Mouse (Mus musculus) cerebellum, adult 11 months (tissue): ENCODE results near the gene Snrnp40.
A peak's percentile ranks its signal among the peaks of the same experiment; 100 is the strongest.

Experiments used
- DNase-seq: peaks from one replicate; pipeline ENCODE4 v3.0.0; 2022

The Snrnp40 gene

DNA sequence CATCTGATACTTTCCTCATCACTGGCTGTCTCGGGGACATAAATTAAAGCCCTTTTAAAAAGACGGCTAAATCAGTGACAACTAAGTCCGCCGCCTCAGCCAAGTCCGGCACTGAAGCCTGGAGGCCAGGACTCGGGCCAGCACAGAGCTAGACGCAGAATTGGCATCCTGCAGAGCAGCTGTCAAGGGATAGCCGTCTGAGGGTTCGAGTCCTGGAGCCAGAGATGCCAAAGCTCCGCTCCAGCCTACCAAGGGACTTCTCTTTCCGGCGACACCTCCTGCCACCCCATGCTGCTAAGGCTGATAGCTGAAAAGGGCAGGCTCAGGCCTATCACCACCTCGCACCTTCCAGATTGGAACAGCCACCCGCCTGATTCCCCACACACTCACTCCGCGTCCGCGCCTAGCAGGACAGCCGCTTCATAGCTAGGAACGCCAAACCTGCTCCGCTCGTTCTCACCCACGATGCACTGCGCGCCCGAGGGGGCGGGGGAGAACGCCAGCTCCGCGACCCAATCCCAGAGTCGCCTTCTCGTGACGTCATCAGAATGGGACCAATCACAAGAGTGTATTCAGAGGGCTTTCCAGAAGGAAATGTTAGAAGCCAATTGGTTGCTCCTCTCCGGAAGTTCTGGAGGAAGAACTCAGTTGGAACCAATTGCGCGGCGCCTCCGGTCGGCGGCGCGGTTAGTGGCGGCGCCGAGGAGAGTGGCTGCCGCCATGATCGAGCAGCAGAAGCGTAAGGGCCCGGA is at the start of gene Snrnp40, which contains the start of gene Zcchc17:
Gene Snrnp40 (plus strand): TSS at position 647 of the 752 bp plus-strand sequence.
Gene Zcchc17 (minus strand): TSS at position 458 of the 752 bp plus-strand sequence.
- peak; percentile 99 for DNase-seq

DNA sequence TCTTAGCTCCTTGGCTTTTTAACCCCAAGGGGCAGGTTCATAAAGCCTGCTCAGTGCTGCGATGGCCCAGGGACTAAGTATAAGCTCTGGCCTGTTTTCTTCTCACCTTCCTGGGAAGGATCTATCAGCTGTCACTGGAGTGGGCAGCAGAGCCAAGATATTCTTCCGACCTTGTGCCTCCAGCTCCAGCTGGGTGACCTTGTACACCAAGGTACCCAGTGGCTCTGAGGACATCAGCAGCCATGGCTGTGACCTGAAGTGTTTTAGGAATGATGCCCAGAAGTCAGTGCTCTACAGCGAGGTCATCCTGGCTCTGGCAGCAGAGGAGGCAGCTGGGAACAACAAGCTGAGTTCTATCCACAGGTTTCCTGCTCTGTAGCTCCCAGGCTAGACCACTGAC is 47.4 kb upstream of the Snrnp40 start:
- DNase-seq = no peak

DNA sequence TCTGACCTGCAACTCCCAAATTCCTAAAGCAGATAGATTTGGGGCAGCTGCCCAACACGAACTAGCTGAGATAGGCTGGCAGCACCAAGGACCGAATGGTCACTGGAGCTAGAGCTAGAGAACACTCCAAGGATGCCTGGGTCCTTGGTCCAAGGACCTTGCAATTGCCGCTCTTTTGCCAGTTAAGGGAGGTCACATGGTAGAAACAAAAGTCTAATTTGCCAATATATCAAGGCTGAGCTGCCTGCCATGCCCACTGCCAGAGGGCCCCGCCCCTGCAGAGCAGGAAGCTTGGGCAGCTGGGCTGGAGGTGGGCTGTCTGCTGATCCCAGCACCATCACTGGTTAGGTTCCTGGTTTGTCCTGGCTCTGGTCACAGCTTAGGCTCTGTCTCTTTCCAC is 46.4 kb upstream of the Snrnp40 start:
- no peak for DNase-seq

DNA sequence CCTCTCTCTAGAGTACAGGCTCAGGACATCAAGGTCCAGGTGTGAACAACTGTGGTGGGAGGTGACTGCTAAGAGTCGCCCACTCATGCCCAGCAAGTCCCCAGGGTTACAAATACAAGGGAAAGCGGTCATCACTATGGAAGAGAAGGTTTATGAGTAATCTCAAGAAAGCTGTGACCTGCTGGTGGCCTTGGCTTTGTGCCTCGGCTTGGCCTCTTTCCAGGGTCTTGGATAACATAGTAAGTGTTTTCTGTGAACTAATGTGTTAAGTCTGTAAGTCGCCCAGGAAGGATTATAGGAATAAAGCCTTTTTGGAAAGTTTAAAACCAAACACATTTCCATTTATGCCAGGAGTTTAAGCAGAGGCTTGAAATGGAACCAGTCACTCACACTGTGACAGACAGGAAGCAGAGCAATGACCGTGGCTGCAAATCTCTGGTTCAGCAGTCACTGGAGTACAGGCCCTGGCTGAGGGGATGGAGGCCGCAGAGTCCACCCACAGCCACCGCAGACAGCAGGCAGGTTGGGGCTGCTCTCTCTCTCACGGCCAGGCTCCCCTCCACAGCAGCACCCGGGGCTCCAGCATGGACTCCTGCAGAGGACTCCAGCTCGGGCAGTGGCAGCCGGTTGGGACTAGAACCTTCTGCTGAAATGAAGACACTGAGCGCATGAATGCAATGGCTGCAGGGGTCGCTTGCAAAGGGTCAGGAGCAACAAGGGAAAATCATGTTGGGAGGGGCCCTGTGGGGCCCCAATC is 44.0 kb upstream of the Snrnp40 start:
- DNase-seq = no peak

DNA sequence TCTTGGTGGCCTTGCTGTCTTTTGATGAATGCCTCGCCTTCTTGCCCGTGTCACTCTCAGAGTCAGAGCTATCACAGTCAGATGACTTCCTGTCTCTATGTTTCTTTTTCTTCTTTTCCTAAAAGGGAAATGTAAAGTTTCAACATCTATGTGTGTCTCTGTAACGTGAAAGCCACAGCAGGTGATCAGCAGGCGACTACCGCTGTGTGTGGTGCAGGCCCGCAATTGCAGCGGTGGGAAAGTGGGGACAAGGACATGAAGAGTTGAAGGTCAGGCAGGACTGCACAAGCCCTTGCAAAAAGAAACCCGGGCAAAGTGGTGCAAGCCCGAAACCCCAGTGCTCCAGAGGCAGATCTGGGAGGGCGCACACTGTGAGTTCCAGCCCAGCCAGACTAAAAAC is 43.2 kb upstream of the Snrnp40 start:
- DNase-seq = no peak

DNA sequence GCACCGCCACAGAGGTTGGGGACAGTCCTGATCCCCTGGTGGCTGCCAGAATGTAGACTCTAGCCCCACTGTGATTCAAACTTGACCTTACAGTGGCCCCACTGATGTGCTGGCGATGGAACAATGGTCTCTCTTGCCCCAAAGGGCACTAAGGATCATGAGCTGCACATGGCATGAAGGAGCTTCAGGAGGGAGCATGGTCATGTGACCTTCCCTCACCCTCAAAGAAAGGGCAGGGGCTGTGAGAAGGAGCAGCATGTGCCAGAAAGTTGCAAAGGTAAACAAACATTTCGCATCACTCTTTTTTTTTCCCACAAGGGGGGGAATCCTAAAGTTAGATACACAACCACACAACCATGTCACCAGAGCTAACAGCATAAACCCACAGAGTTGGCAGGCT is 41.8 kb upstream of the Snrnp40 start:
- no peak for DNase-seq

DNA sequence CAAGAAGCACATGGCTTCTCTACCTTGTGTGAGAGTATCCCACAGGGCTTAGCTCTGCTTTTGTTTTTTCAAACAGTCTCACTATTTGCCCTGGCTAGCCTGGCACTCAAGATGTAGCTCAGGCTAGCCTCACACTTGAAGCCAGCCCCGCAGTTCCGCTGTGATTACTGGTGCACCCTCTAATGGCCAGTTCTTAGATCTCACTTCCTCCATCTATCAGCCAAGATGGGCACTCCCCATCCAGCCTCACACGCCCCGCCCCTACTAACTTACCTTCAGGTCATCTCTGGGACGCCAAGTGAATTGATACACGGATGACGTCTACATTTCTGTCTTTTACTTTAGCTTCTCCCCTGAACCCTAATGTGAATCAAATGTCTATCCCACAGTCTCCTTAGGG is 40.4 kb upstream of the Snrnp40 start:
- DNase-seq = no peak

DNA sequence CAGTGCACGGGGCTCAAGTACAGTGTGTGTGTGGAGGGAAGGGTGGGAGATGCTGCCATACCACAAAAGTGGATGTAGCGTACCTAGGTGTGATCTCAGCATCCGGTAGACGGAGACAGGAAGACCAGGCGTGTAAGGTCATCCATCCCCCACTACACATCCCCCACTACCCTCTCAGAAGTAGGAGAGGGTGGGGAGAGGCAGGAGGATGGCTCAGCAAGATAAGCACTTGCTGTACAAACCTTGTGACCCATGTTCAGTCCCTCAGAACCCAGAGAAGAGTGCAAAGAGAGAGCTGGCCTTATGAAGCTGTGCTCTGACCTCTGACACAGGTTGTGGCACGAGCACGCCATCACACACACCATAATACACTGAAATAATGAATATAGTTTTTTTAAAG is 38.3 kb upstream of the Snrnp40 start:
- DNase-seq = no peak

DNA sequence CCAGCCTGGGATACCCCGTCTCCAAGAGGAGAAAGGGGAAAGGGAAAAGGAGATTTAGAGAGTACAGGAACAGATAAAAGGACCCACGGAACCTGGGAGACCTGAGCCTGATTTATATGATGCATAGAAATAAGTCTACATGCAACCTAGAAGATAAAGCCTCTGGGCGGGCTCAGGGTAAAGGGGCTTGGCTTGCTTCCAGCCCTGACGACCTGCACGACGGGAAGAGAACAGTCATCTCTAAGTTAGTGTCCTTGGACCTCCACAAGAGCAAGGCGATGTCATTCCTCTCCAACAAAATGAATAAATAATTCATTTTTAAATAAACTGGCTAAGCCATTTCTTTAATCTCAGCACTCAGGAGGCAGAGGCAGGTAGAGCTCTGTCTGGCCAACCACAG is 37.4 kb upstream of the Snrnp40 start:
- DNase-seq = no peak

DNA sequence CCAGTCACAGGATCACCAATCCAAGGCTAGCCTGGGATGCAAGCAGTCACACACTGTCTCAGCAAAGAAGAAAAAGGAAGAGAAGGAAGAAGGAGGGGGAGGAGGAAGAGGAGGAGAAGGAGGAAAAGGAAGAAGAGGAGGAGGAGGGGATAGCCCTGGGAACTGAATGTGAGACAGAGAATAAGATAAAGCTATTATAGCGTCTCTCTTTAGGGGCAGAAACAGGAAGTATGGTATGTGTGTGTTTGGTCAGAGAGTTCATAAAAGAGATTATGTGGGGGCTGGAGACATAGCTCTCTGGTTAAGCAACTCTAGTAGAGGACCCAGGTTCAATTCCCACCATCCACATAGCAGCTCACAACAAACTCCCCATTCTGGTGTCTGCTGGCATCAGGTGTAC is 36.8 kb upstream of the Snrnp40 start:
- DNase-seq = no peak

DNA sequence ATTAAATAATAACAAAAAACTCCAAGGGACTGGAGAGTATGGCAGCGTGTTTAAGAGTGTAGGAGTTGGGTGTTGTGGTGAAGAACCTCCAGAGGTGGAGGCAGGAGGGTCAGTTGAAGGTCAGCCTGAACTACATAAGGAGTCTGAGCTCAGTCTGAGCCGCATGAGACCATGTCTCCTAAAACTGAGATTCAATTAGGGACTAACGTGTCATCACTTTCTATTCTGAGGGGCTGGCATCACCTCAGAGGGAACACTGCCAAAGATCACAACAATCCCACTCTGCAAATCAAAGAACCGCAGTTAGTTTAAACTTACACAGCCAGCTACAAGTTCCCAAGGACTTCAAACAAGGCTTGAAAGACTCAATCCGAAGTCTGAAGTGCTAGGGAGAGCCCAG is 36.3 kb upstream of the Snrnp40 start:
- DNase-seq = no peak

DNA sequence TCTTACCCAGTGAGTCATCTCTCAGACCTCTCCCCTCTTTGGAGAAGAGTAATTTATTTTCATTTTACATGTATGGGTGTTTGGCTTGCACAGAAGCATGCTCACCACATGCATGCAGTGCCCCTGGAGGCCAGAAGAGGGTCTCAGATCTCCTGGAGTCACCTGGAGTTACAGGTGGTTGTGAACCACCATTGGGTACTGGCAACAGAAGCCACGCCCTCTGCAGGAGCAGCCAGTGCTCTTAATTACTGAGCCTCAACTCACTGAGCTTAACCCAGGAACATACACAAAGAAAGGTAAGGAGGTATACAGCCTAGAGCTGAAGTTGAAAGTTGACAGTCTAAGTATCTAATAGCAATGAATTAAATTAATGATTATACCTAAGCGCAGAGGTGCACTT is 34.5 kb upstream of the Snrnp40 start:
- DNase-seq = no peak

DNA sequence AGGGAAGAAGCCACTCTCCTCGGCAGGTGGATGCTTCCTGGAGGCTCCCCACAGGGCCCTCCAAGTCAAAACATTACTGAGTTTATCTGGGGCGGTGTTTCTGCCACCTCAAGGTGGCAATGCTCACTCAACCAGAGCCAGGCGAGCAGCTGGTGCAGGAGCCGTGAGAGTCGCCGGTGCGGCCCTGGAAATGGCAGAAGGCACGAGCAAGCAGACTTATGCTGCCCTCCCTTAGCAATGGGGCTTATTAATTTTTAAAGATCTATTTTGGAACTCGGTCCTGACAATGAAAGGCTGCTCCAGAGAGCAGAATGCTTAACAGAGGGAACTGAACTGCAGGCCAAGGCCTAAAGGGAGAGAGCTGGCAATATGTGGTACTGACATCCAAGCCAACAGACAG is 32.6 kb upstream of the Snrnp40 start:
- DNase-seq = peak; percentile 70

DNA sequence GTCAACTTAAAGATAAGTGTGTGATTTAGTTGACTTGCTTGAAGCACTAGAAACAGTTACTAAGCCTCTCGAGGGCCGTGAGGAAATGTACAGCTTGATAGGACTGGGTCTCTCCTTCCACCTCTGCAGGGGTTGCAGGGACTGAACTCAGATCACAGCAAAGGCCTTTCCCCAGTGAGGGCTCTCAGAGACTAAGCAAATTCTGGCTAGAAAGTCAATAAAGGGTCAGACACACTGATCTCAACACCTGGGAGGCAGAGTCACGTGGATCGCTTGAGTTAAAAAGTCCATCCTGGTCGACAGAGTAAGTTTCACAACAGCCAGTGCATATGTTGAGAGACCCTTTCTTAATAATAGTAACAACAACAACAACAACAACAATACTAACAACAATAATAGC is 24.1 kb upstream of the Snrnp40 start:
- DNase-seq = no peak

DNA sequence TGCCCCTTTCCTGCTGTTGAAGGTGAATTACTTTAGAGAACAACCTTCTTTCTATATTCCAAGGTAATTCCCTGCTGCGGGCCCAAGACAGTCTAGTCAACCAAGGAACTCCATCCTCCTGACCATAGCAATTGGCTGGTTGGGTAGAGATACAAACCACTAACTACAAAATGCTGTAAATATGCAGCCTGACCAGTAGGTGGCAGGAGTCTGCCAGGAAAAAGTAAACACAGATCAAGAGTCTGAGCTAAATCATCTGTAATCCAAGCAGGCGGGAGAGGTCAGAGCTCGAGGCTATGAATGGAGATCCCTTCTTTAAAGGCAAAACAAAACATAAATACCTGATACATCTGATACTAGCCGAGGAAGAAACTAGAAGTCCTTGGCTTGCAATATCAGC is 18.2 kb upstream of the Snrnp40 start:
- peak; percentile 41 for DNase-seq

DNA sequence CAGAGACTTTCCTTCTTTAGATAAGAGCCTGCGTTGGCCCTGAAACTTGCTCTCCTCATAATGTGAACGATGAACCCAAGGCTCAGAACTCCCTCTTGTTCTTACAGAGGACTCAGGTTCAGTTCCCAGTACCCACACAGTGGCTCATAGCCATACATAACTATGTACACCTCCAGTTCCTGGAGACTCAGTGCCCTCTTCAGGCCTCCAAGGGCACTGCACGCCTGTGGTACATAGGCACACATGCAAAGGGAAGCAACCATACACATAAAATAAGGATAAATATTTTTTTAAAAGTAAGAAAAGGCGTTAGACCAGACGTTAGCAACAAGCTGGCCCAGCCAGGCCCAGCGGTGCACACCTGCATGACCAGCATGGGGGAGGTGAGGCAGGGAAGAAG is 10.3 kb upstream of the Snrnp40 start:
- DNase-seq = no peak

DNA sequence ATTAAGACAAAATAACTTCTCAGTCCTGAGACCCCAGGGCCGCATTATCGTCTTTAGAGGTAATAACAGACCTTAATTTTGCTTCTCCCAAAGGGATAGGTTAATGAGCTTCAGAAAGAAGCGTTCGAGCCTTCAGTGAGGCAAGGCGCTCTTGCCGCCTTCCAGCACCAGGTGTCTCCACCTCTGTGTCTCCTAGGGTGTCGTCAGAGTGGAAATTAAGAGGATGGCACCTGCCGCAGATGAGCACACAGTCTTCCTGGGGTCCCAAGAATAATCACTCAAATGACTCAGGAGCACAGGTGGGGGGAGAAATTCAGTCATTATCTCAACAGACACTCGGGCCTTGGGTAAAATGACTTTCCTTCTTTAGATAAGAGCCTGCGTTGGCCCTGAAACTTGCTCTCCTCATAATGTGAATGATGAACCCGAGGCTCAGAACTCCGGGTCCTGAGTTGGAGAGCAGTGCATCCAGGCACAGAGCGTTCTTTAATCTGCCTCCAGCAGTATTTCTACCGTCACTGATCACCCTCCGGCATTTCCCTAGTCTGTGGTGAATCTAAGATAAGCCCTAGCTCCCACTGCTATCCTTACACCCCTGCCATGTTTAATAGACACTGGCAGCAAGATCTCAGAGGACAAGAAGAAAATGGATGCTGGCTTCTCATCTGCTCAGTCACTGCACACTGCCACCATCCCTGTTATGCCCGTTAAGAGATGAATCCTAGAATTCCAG is 9.1 kb upstream of the Snrnp40 start:
- no peak for DNase-seq

DNA sequence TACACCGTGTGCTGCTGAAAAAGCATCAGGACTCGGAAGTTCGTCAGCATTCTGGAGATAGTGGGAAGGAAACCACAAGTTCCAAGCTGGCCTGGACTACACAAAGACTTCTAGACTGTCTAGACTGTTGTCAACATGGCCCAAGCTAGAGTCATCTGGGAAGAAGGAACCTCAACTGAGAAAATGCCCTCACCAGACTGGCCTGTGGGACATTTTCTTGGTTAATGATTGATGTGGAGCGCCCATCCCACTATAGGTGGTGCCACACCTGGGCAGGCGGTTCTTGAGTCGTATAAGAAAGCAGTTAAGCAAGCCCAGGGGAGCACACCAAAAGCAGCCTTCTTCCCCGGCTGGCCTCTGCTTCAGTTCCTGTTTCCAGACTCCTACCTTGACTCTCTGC is 7.3 kb upstream of the Snrnp40 start:
- no peak for DNase-seq

DNA sequence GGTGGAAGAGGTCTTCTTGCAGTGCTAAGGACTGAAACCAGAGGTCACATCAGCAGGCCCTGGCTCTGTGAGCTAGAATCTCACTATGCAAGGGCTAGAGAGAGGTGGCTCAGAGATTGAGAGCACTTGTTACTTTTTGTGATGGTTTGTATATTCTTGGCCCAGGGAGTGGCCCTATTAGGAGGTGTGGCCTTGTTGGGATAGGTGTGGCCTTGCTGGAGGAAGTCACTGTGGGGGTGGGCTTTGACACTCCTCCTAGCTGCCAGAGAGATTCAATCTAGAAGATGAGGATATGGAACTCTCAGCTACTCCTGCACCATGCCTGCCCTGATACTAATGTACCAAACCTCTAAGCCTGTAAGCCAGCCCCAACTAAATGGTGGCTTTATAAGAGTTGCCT is 2.0 kb upstream of the Snrnp40 start:
- DNase-seq = no peak

DNA sequence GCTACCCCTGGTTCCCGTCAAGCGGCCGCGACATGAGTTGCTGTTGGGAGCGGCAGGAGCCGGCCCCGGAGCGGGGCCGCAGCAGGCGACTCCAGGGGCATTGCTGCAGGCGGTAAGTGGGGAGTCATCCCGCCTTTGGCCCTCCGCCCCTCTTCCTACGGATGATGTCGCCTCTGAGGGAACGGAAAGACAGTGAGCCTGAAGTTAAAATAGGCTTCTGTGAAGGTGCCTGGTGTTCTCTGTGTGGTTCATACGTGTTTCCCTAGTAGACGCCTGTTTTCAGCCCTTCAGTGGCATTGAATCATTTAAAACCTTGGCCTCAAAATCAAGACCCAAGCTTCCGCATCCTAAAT is 282 bp downstream of the Snrnp40 start:
- no peak for DNase-seq

DNA sequence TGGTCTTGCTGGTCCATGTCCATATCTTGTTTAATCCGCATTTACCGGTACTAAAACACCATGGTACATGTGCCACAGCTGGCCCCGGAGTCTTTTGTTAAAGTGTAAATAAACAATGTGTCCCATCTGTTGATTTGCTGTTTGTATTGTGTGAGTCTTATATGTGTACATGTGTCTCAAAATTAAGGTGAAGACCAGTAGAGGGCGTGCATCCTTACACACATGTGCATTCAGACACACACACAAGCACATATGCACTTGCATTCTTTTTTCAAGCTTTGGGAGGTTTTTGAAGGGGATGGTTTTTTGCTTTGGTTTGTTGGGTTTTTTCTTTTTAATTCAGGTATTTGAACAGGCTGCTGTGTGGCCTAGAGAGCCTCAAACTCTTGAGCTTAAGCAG is 16.7 kb downstream of the Snrnp40 start:
- DNase-seq = no peak

DNA sequence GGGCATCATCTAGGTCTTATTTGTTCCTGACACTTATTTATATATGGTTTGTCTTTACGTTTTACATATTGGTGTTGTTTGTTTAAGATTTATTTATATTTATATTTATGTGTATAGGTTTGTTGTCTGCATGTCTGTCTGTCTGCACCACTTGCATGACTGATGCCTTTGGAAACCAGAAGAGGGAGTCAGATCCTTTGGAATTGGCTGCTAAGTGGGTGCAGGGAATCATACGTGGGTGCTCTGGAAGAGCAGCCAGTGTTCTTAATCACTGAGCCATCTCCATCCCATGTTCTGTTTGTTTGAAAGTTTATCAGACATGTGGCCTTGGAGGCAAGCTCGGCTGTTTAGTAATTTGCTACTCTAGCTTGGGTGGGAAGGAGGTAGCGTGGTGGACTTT is 17.6 kb downstream of the Snrnp40 start:
- no peak for DNase-seq

DNA sequence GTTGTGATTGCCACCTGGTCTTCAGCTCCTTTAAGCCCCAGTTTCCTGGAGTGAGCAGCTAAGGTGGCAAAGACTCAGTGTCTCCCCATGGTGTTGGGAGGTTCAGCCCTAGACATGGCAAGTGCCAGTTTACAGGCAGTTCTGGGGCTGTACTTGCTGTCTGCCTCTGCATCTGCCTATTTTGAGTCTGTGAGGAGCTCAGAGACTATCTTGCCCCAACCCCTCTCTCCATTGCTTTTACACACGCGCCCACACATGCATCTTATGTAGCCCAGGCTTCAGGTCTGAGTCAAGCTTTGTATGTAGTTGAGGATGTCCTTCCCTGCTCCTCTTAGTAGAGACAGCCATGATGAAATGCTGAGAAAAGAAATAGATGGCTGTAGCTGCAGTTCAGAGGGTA is 19.2 kb downstream of the Snrnp40 start:
- no peak for DNase-seq

DNA sequence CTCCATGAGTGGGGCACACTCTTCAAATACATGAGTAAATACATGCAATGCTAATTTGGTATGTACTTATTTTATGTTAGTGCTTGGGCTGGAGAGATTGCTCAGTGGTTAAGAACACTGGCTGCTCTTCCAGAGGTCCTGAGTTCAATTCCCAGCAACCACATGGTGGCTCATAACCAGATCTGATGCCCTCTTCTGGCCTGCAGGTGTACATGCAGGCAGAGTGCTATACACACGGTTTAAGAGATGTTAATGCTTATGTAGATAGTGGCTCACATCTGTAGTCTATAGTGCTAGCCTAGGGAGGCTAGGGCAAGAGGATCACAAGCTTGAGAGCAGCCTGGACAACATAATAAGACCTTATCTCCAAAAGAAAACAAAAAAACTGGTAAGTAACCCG is 20.5 kb downstream of the Snrnp40 start:
- DNase-seq = no peak
